ENCODE assay signal across 8 mouse cellular contexts in genomic region chr5:52742112-52742813, GRCm38 (mm10). TPM values are rescaled to one million over a fixed set of nuclear protein-coding genes. Genes with fewer than 3 reads are reported as not detected.
A peak's percentile ranks its signal among the peaks of the same experiment; 100 is the strongest.
DNase-seq lines count a peak whose midpoint lies in the region; ATAC-seq and TF ChIP-seq lines count a peak whose summit lies in the region.

No protein-coding gene starts in this region.

- no peaks in the 10 kb centered on the region for H3K27me3 ChIP-seq in forebrain, embryonic 16.5 days (replicated peaks; ENCODE audit: control insufficient read depth, insufficient read depth, low read length)
- H3K27me3 ChIP-seq in hindbrain, embryonic 15.5 days: no peaks in the 10 kb centered on the region
- H3K27me3 ChIP-seq in limb, embryonic 15.5 days: no peaks in the 10 kb centered on the region
- no peaks in the 10 kb centered on the region for H3K27me3 ChIP-seq in midbrain, embryonic 14.5 days (ENCODE audit: control insufficient read depth, insufficient read depth, low read length)
- H3K27me3 ChIP-seq in stomach, postnatal 0 days (ENCODE audit: control insufficient read depth, insufficient read depth, low read length): no peaks in the 10 kb centered on the region

- H3K9ac ChIP-seq in forebrain, embryonic 16.5 days (replicated peaks; ENCODE audit: low read depth, low read length): peak overlapping the region; percentile 64
- peak overlapping the region; percentile 60 for H3K9ac ChIP-seq in hindbrain, embryonic 15.5 days
- H3K9ac ChIP-seq in limb, embryonic 15.5 days: peak overlapping the region; percentile 77
- H3K9ac ChIP-seq in midbrain, embryonic 14.5 days (replicated peaks; ENCODE audit: low read length): peak overlapping the region; percentile 58
- peak overlapping the region; percentile 89 for H3K9ac ChIP-seq in stomach, postnatal 0 days (ENCODE audit: low read length)

- TF ChIP-seq EP300 in stomach, postnatal 0 days (optimal IDR thresholded peaks at IDR 0.05): no peak

- no peaks in the 10 kb centered on the region for H3K36me3 ChIP-seq in forebrain, embryonic 16.5 days (ENCODE audit: control insufficient read depth, insufficient read depth)
- H3K36me3 ChIP-seq in hindbrain, embryonic 15.5 days: no peaks in the 10 kb centered on the region
- no peaks in the 10 kb centered on the region for H3K36me3 ChIP-seq in limb, embryonic 15.5 days
- no peaks in the 10 kb centered on the region for H3K36me3 ChIP-seq in midbrain, embryonic 14.5 days (ENCODE audit: control insufficient read depth, insufficient read depth, low read length)
- no peaks in the 10 kb centered on the region for H3K36me3 ChIP-seq in stomach, postnatal 0 days (ENCODE audit: control insufficient read depth, insufficient read depth, low read length)

- 3% methylated on average over 17 of the region's 17 CpGs for WGBS in forebrain, embryonic 16.5 days
- WGBS in hindbrain, embryonic 15.5 days: 4% methylated on average over 17 of the region's 17 CpGs
- 1% methylated on average over 17 of the region's 17 CpGs for WGBS in limb, embryonic 15.5 days
- WGBS in midbrain, embryonic 14.5 days: 3% methylated on average over 17 of the region's 17 CpGs
- 2% methylated on average over 17 of the region's 17 CpGs for WGBS in stomach, postnatal 0 days

- TF ChIP-seq POLR2A in bone marrow macrophage, adult 2 months (IDR thresholded peaks at IDR 0.05; ENCODE audit: borderline replicate concordance, low read depth, low read length): no peak

- intact Hi-C loops in left cerebral cortex, postnatal 4 days (cut with DNase I): no loop called here

- ATAC-seq in forebrain, embryonic 16.5 days: peak; percentile 26; the same call in 1 of the 2 replicates
- no peak for ATAC-seq in hindbrain, embryonic 15.5 days (ENCODE audit: low FRiP score, low read depth)
- ATAC-seq in limb, embryonic 15.5 days (ENCODE audit: insufficient number of reproducible peaks, low FRiP score, low TSS enrichment, low read depth): no peak
- ATAC-seq in midbrain, embryonic 14.5 days (ENCODE audit: low FRiP score, low TSS enrichment): no peak
- peak; percentile 14; the same call in 1 of the 2 replicates for ATAC-seq in stomach, postnatal 0 days (ENCODE audit: low FRiP score, low TSS enrichment)

- H3K4me1 ChIP-seq in bone marrow macrophage, adult 2 months (ENCODE audit: control insufficient read depth, insufficient read depth, low read length): peaks cover 6% of the 10 kb centered on the region; the same call in 1 of the 2 replicates
- peaks cover 7% of the 10 kb centered on the region for H3K4me1 ChIP-seq in forebrain, embryonic 16.5 days (replicated peaks; ENCODE audit: control insufficient read depth, insufficient read depth, low read length)
- H3K4me1 ChIP-seq in hindbrain, embryonic 15.5 days (replicated peaks): peaks cover 12% of the 10 kb centered on the region
- peaks cover 5% of the 10 kb centered on the region; the same call in 1 of the 2 replicates for H3K4me1 ChIP-seq in limb, embryonic 15.5 days
- no peaks in the 10 kb centered on the region for H3K4me1 ChIP-seq in midbrain, embryonic 14.5 days (ENCODE audit: control insufficient read depth, insufficient read depth, low read length)
- no peaks in the 10 kb centered on the region for H3K4me1 ChIP-seq in stomach, postnatal 0 days (replicated peaks; ENCODE audit: control insufficient read depth, insufficient read depth)

- DNase-seq in left cerebral cortex, postnatal 4 days: peak; percentile 10
- no peak for DNase-seq in left cerebral cortex, adult 18-20 months (ENCODE audit: low spot score in 2 of 2)
- DNase-seq in midbrain, embryonic 14.5 days: peak; percentile 67
- DNase-seq in stomach, postnatal 0 days (ENCODE audit: low spot score): peak; percentile 64

- no peak for TF ChIP-seq CTCF in bone marrow macrophage, adult 2 months (IDR thresholded peaks at IDR 0.05; ENCODE audit: low read depth, low read length)
- peak; percentile 59 for TF ChIP-seq CTCF in stomach, postnatal 0 days (IDR thresholded peaks at IDR 0.05; ENCODE audit: low read depth)

- 0 out of 2 replicates have a peak overlapping the region, but pooled peaks have one; percentile 10 for H3K27ac ChIP-seq in bone marrow macrophage, adult 2 months (ENCODE audit: insufficient read depth, low read depth, low read length)
- H3K27ac ChIP-seq in forebrain, embryonic 16.5 days (ENCODE audit: low read length): no peak overlapping the region
- H3K27ac ChIP-seq in hindbrain, embryonic 15.5 days (replicated peaks): peak overlapping the region; percentile 68; the same call in 1 of the 2 replicates
- H3K27ac ChIP-seq in limb, embryonic 15.5 days: peak overlapping the region; percentile 85
- no peak overlapping the region for H3K27ac ChIP-seq in midbrain, embryonic 14.5 days (replicated peaks; ENCODE audit: low read depth, low read length)
- H3K27ac ChIP-seq in stomach, postnatal 0 days (replicated peaks): peak overlapping the region; percentile 91

- no peaks in the 10 kb centered on the region for H3K9me3 ChIP-seq in forebrain, embryonic 16.5 days (ENCODE audit: control insufficient read depth, low read length)
- H3K9me3 ChIP-seq in hindbrain, embryonic 15.5 days: no peaks in the 10 kb centered on the region
- no peaks in the 10 kb centered on the region for H3K9me3 ChIP-seq in limb, embryonic 15.5 days
- no peaks in the 10 kb centered on the region for H3K9me3 ChIP-seq in midbrain, embryonic 14.5 days (ENCODE audit: control insufficient read depth, low read length)
- no peaks in the 10 kb centered on the region for H3K9me3 ChIP-seq in stomach, postnatal 0 days (ENCODE audit: control insufficient read depth, low read length)

- H3K4me3 ChIP-seq in bone marrow macrophage, adult 2 months (ENCODE audit: insufficient read depth, low read length): peak overlapping the region; percentile 95
- H3K4me3 ChIP-seq in forebrain, embryonic 16.5 days (replicated peaks; ENCODE audit: low read length): peak overlapping the region; percentile 74
- H3K4me3 ChIP-seq in hindbrain, embryonic 15.5 days: peak overlapping the region; percentile 89
- H3K4me3 ChIP-seq in limb, embryonic 15.5 days: peak overlapping the region; percentile 85
- peak overlapping the region; percentile 69 for H3K4me3 ChIP-seq in midbrain, embryonic 14.5 days (replicated peaks; ENCODE audit: low read depth, low read length)
- H3K4me3 ChIP-seq in stomach, postnatal 0 days (ENCODE audit: low read depth, low read length): peak overlapping the region; percentile 88

- peak overlapping the region; percentile 93 for H3K4me2 ChIP-seq in forebrain, embryonic 16.5 days (ENCODE audit: low read length)
- H3K4me2 ChIP-seq in hindbrain, embryonic 15.5 days: peak overlapping the region; percentile 88
- peak overlapping the region; percentile 51 for H3K4me2 ChIP-seq in limb, embryonic 15.5 days
- peak overlapping the region; percentile 89 for H3K4me2 ChIP-seq in midbrain, embryonic 14.5 days (ENCODE audit: low read length)
- peak overlapping the region; percentile 77 for H3K4me2 ChIP-seq in stomach, postnatal 0 days (replicated peaks; ENCODE audit: low read depth)

RNA-seq across cellular contexts. Expression of gene Pi4k2b, which starts 0.9 kb away (rescaled TPM):
- 1 to 10 TPM; 4.9 to 6.7 TPM for total RNA-seq in left cerebral cortex, postnatal 4 days (2021)
- 1 to 10 TPM in 1 of 2 experiments, under 1 TPM in 1; 0.88 to 2.0 TPM for total RNA-seq in left cerebral cortex, adult 18-20 months (2021)
- 11.0 and 11.7 TPM in 2 replicates for polyA plus RNA-seq in bone marrow macrophage, adult 2 months (2012; ENCODE audit: insufficient read depth, insufficient read length, missing spikeins)
- 5.4 and 6.2 TPM in 2 replicates for polyA plus RNA-seq in forebrain, embryonic 16.5 days (2015; fragmentation: Nextera tagmentation; extraction: Ambion mirVana)
- 4.9 and 5.4 TPM in 2 replicates for polyA plus RNA-seq in hindbrain, embryonic 15.5 days (2015; fragmentation: Nextera tagmentation; extraction: Ambion mirVana)
- polyA plus RNA-seq in limb, embryonic 15.5 days (2015; fragmentation: Nextera tagmentation; extraction: Ambion mirVana): 16.9 and 19.0 TPM in 2 replicates
- polyA plus RNA-seq in midbrain, embryonic 14.5 days (2014; fragmentation: Nextera tagmentation; extraction: Ambion mirVana): 3.9 and 6.8 TPM in 2 replicates
- 27.3 and 29.1 TPM in 2 replicates for polyA plus RNA-seq in stomach, postnatal 0 days (2015; fragmentation: Nextera tagmentation; extraction: Ambion mirVana)

RNA-seq across cellular contexts. Expression of gene Zcchc4, which starts 32.9 kb away (rescaled TPM):
- total RNA-seq in left cerebral cortex, postnatal 4 days (2021): 10 to 100 TPM; 11.0 to 11.6 TPM
- 10 to 100 TPM in 1 of 2 experiments, 1 to 10 TPM in 1; 8.5 to 11.3 TPM for total RNA-seq in left cerebral cortex, adult 18-20 months (2021)
- 11.9 and 13.2 TPM in 2 replicates for polyA plus RNA-seq in bone marrow macrophage, adult 2 months (2012; ENCODE audit: insufficient read depth, insufficient read length, missing spikeins)
- 12.3 and 15.3 TPM in 2 replicates for polyA plus RNA-seq in forebrain, embryonic 16.5 days (2015; fragmentation: Nextera tagmentation; extraction: Ambion mirVana)
- 10.7 and 11.7 TPM in 2 replicates for polyA plus RNA-seq in hindbrain, embryonic 15.5 days (2015; fragmentation: Nextera tagmentation; extraction: Ambion mirVana)
- polyA plus RNA-seq in limb, embryonic 15.5 days (2015; fragmentation: Nextera tagmentation; extraction: Ambion mirVana): 12.6 and 14.6 TPM in 2 replicates
- polyA plus RNA-seq in midbrain, embryonic 14.5 days (2014; fragmentation: Nextera tagmentation; extraction: Ambion mirVana): 8.2 and 13.1 TPM in 2 replicates
- polyA plus RNA-seq in stomach, postnatal 0 days (2015; fragmentation: Nextera tagmentation; extraction: Ambion mirVana): 4.9 and 5.7 TPM in 2 replicates

Comparison
In these comparisons a context has a peak if more than half of its experiments do, and no peak if none do; other contexts are left out.
1. DNase-seq: peak in left cerebral cortex, postnatal 4 days (single experiment), midbrain, embryonic 14.5 days (single experiment) and stomach, postnatal 0 days (single experiment); none in left cerebral cortex, adult 18-20 months (0 of 2).
2. H3K27ac ChIP-seq: peak in bone marrow macrophage, adult 2 months (single experiment), hindbrain, embryonic 15.5 days (single experiment), limb, embryonic 15.5 days (single experiment) and stomach, postnatal 0 days (single experiment); none in forebrain, embryonic 16.5 days (single experiment) and midbrain, embryonic 14.5 days (single experiment).
3. ATAC-seq: peak in forebrain, embryonic 16.5 days (single experiment) and stomach, postnatal 0 days (single experiment); none in hindbrain, embryonic 15.5 days (single experiment), limb, embryonic 15.5 days (single experiment) and midbrain, embryonic 14.5 days (single experiment).
4. Peak in every context shown above with its lines, with median percentiles within 50 percentile points of each other: H3K4me3 ChIP-seq, H3K4me2 ChIP-seq and H3K9ac ChIP-seq.